Mouse (Mus musculus) Patski (cell line): ENCODE measurements around the gene Tsc2. TPM values are rescaled to one million over a fixed set of nuclear protein-coding genes. Genes with fewer than 3 reads are reported as not detected.

Source experiments
- ATAC-seq: fragments of 100-300 bp; one replicate; pipeline ENCODE4 v1.8.0; 2021
- CTCF ChIA-PET: fragments of 350-600 bp; sonication (Branson Sonifier 250); formaldehyde crosslinking; loops from one replicate; lab custom pipeline; 2022; ENCODE audit warnings: inconsistent platforms; lab: Charles Lee
- POLR2A ChIA-PET: fragments of 350-600 bp; sonication (Branson Sonifier 250); formaldehyde crosslinking; loops from one replicate; lab custom pipeline; 2022; ENCODE audit warnings: antibody characterized with exemption, inconsistent platforms; lab: Charles Lee
- DNase-seq: peaks from one replicate; pipeline ENCODE4 v3.0.0-alpha.2; 2011; ENCODE audit warnings: low read depth, low spot score
- H3K27me3 ChIP-seq: fragments of 371-371 bp; one replicate; pipeline ENCODE4 v1.5.1; 2021
- CTCF ChIP-seq: fragments of 100-300 bp; IDR thresholded peaks from one replicate; pipeline ENCODE4 v1.5.1; 2021
- in situ Hi-C: fragments of 300-500 bp; cut with MboI; formaldehyde crosslinking; loops from 3 replicates; pipeline ENCODE4 v1.11.1; 2018; ENCODE audit warnings: low pct_unique_long_range_greater_than_20kb, mixed read lengths
- polyA plus RNA-seq: library from polyadenylated mRNA; unstranded; gene quantifications from one replicate; pipeline ENCODE4 v1.2.3, GENCODE M21; 2021

Gene Tsc2
- polyA plus RNA-seq, 1 experiment from 2014 or later = 93.5 TPM

DNA sequence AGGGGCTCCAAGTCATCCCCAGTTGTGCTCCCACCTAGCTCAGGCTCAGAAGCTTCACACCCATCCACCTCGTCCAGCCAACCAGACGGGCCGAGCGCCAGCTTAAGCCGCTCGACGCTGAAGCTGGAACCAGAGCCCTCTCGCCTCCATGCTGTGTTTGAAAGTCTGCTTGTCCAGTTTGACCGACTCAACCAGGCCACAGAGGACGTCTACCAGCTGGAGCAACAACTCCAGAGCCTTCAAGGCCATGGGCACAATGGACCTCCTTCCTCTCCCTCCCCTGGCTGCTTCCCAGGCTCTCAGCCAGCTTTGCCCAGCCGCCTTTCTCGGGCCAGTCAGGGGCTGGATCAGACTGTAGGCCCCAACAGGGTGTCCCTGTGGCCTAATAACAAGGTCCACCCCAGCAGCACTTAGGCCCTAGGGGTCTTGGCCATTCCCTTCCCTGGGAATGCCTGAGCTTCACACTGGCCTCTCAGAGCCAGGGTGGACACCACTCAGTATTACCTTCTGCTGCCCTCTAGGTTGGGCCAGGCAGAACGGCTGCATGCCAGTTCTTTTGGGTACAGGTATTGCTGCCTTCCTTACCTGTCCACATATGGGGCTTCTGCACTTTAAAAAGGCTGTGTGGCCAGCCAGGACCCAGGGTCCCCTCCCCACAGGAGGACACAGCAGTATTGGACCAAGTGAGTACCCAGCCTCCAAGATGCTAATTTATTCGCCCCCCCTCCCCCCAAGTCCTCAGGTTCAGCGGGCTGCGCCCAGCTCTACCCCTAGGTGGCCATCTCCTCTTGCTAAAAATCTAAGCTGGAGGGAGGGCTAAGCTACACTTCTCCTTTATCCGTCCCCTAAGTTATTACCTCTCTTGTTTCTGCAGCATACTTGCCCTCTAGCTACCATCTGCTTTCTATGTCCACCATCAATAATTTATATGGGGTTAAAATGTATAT, 37.0 kb downstream of the Tsc2 start:
- in situ Hi-C loops = no loop called here
- ATAC-seq (no peak), DNase-seq (no peak)
- ChIA-PET POLR2A (interaction anchor here (0.6 to 0.8 kb wide), 2 partner anchors 155 to 166 kb away, joined by 3 read pairs; no protein-coding TSS in a partner anchor), CTCF (no interaction called here)
- H3K27me3 ChIP-seq = no peaks in the 10 kb centered on the region
- no peak for TF ChIP-seq CTCF

DNA sequence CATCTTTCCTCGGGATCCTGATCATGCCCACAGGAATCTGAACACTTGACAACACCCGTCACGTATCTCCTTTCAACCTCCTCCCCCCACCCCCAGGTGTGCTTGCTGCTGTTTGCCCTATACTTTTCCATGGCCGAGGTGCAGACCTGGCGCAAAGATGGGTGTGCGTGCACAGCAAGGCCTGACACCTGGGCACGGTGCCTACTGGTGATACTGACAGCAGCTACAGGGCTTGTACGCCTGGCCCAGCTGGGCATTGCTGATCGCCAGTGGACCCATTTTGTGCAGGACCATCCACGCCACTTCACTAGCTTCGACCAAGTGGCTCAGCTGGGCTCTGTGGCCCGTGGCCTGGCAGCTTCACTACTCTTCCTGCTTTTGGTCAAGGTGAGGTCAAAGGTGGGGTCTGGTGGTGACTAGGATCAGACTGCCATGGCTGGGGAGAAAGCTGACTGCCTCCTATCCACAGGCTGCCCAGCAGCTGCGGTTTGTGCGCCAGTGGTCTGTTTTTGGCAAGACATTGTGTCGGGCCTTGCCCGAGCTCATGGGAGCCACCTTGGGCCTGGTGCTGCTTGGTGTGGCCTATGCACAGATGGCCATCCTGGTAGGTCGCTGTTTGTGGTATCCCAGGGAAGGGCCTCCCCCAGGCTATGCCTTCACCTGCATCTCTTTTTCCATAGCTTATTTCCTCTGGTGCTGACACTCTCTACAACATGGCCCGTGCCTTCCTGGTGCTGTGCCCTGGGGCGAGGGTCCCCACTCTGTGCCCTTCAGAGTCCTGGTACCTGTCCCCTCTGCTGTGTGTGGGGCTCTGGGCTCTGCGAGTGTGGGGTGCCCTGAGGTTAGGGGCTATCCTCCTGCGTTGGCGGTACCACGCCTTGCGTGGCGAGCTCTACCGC, 38.2 kb downstream of the Tsc2 start:
- ATAC-seq = no peak
- H3K27me3 ChIP-seq = no peaks in the 10 kb centered on the region
- in situ Hi-C loops = no loop called here
- CTCF ChIA-PET = no interaction called here
- no peak for DNase-seq
- POLR2A ChIA-PET = interaction anchor here (0.8 kb wide), 1 partner anchor 154 kb away, joined by 3 read pairs; no protein-coding TSS in a partner anchor
- no peak for TF ChIP-seq CTCF

- ATAC-seq (no peak), DNase-seq (no peak)
- CTCF ChIA-PET = no interaction called here
- in situ Hi-C loops = no loop called here
- no peaks in the 10 kb centered on the region for H3K27me3 ChIP-seq
- POLR2A ChIA-PET = no interaction called here
- no peak for TF ChIP-seq CTCF
These were observed 39.2 kb downstream of the Tsc2 start for GRCm38 (mm10) chr17:24593248-24593647.

DNA sequence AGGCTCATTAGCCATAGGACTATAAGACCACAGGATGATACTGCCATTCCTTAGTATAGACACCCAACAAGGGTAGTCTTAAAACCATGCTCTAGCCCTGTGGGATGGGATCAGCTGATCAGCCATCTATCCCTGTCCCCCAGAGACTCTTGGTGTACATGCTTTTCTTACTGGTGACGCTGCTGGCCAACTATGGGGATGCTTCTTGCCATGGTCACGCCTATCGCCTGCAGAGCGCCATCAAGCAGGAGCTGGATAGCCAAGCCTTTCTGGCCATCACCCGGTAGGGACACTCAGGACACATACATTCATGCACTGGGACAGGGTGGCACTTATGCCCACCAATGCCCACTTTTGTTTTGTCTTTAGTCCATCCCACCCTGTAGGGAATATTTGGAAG, 40.7 kb downstream of the Tsc2 start:
- no peak for TF ChIP-seq CTCF
- no peak for ATAC-seq
- DNase-seq = no peak
- in situ Hi-C loops = no loop called here
- POLR2A ChIA-PET = interaction anchor here (1.1 kb wide), 1 partner anchor 11 kb away, joined by 3 read pairs; no protein-coding TSS in a partner anchor
- H3K27me3 ChIP-seq = no peaks in the 10 kb centered on the region
- CTCF ChIA-PET = interaction anchor here (0.9 kb wide), 1 partner anchor 76 kb away, joined by 3 read pairs; no protein-coding TSS in a partner anchor

- no peak for DNase-seq
- in situ Hi-C loops = no loop called here
- POLR2A ChIA-PET = interaction anchor here (1.1 kb wide), 1 partner anchor 12 kb away, joined by 3 read pairs; no protein-coding TSS in a partner anchor
- ATAC-seq = no peak
- H3K27me3 ChIP-seq = no peaks in the 10 kb centered on the region
- no peak for TF ChIP-seq CTCF
- CTCF ChIA-PET = no interaction called here
These were observed 41.5 kb downstream of the Tsc2 start for GRCm38 (mm10) chr17:24590943-24591342.

DNA sequence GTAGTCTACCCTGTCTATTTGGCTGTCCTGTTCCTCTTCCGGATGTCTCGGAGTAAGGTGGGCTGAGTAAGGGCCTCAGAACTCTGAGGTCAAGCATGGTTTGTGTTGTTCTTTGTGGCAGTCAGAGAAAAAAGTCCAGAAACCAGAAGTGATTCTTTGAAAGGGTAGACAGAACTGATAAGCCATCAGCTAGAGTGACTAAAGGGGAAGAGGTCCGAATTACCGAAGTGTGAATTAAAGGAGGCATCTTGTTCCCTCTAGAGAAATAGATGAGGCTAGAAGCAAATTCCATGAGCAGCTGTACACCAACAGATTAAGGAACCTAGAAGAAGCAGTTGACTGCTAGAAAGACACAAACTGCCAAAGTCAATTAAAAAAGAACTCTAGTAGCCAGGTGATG, 45.9 kb downstream of the Tsc2 start:
- no peak for TF ChIP-seq CTCF

GRCm38 (mm10) chr17:24584520-24584919, 47.9 kb downstream of the Tsc2 start:
- POLR2A ChIA-PET = interaction anchor here (0.6 to 1.1 kb wide), 2 partner anchors 13 to 448 kb away, joined by 6 to 7 read pairs; no protein-coding TSS in a partner anchor
- no peaks in the 10 kb centered on the region for H3K27me3 ChIP-seq
- no peak for TF ChIP-seq CTCF
- in situ Hi-C loops = no loop called here
- DNase-seq = no peak
- CTCF ChIA-PET = interaction anchor here (1.2 kb wide), 1 partner anchor 10 kb away, joined by 4 read pairs; no protein-coding TSS in a partner anchor
- ATAC-seq = no peak

More for the DNA sequence above, 45.9 kb downstream of the Tsc2 start:
- in situ Hi-C loops = no loop called here
- POLR2A ChIA-PET = no interaction called here
- no peak for DNase-seq
- CTCF ChIA-PET = no interaction called here
- no peaks in the 10 kb centered on the region for H3K27me3 ChIP-seq
- ATAC-seq = no peak

- ATAC-seq (no peak), DNase-seq (no peak)
- no peaks in the 10 kb centered on the region for H3K27me3 ChIP-seq
- ChIA-PET POLR2A (interaction anchor here (0.6 to 1.1 kb wide), 2 partner anchors 12 to 448 kb away, joined by 6 to 7 read pairs; no protein-coding TSS in a partner anchor), CTCF (interaction anchor here (1.2 to 1.7 kb wide), 3 partner anchors 10 to 54 kb away, joined by 3 to 4 read pairs (median 4); no protein-coding TSS in a partner anchor)
- in situ Hi-C loops = no loop called here
- no peak for TF ChIP-seq CTCF
These were observed 48.6 kb downstream of the Tsc2 start for GRCm38 (mm10) chr17:24583599-24584460.

DNA sequence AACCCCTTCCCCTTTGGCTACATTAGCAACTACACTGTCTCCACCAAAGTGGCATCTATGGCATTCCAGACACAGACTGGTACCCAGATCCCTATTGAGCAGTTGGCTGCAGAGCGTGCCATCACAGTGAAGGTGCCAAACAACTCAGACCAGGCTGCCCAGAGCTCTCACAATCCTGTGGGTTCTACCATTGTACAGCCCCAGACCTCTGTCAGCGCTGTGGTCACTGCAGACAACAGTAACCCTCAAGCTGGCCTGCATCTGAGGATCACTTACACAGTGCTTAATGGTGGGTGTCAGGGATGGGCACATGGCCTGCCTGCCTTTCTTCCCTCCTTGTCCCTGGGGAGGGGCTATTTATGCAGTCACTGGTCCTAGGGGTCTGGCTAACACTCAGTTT, 52.1 kb downstream of the Tsc2 start:
- in situ Hi-C loops = no loop called here
- ATAC-seq (no peak), DNase-seq (no peak)
- CTCF ChIA-PET = no interaction called here
- TF ChIP-seq CTCF = no peak
- POLR2A ChIA-PET = interaction anchor here (0.6 to 0.7 kb wide), 2 partner anchors 11 to 83 kb away, joined by 3 to 8 read pairs; no protein-coding TSS in a partner anchor
- no peaks in the 10 kb centered on the region for H3K27me3 ChIP-seq
